Mouse (Mus musculus) embryonic facial prominence, embryonic 14.5 days (tissue): ENCODE measurements at regions not wholly inside any gene's neighbourhood (a gene's known extent, or its start where the extent isn't known, plus 50 kb on each side); places are given as distances from the start of the nearest gene placed in this dataset.

ENCODE experiments used
- ATAC-seq: fragments of 200-750 bp; cut with Nextera tagmentation; 2 replicates; pipeline ENCODE4 v1.8.0; 2017; ENCODE audit warnings: low read depth, moderate number of reproducible peaks, moderate TSS enrichment
- DNase-seq: peaks from one replicate; pipeline ENCODE4 v3.0.0-alpha.2; 2015; ENCODE audit warnings: low spot score
- H3K27ac ChIP-seq: fragments of 300-500 bp; sonication (generic); replicated peaks from 2 replicates; pipeline ENCODE4 v1.5.1; 2014; ENCODE audit warnings: low read depth, mild to moderate bottlenecking, low read length, moderate library complexity
- H3K27me3 ChIP-seq: fragments of 300-500 bp; sonication (generic); replicated peaks from 2 replicates; pipeline ENCODE4 v1.6.1; 2014; ENCODE audit warnings: low read length; ENCODE audit not compliant: control insufficient read depth, insufficient read depth
- H3K36me3 ChIP-seq: fragments of 300-500 bp; sonication (generic); 2 replicates; pipeline ENCODE4 v1.6.1; 2014; ENCODE audit warnings: low read length, mixed read lengths; ENCODE audit not compliant: control insufficient read depth, insufficient read depth
- H3K4me1 ChIP-seq: fragments of 300-500 bp; sonication (generic); 2 replicates; pipeline ENCODE4 v1.6.1; 2014; ENCODE audit warnings: antibody characterized with exemption, low read length; ENCODE audit not compliant: control insufficient read depth, insufficient read depth
- H3K4me2 ChIP-seq: fragments of 300-500 bp; sonication (generic); 2 replicates; pipeline ENCODE4 v1.6.1; 2014; ENCODE audit warnings: low read depth, mild to moderate bottlenecking, low read length, moderate library complexity, mixed read lengths
- H3K4me3 ChIP-seq: fragments of 300-500 bp; sonication (generic); 2 replicates; pipeline ENCODE4 v1.5.1; 2014; ENCODE audit warnings: low read depth, mild to moderate bottlenecking, low read length
- H3K9ac ChIP-seq: fragments of 300-500 bp; sonication (generic); 2 replicates; pipeline ENCODE4 v1.6.1; 2014; ENCODE audit warnings: low read depth, mild to moderate bottlenecking, low read length, moderate library complexity, mixed read lengths
- H3K9me3 ChIP-seq: fragments of 300-500 bp; sonication (generic); 2 replicates; pipeline ENCODE4 v1.6.1; 2016; ENCODE audit warnings: low read length; ENCODE audit not compliant: control insufficient read depth
- WGBS: fragments of 180-500 bp; shearing (Covaris S2); extraction: QIAGEN DNeasy Blood & Tissue Kit; methylation state at CpG from one replicate; pipeline ENCODE4 v1.1.7; 2014; 5-methylcytosine and 5-hydroxymethylcytosine counted together

- Histone ChIP-seq H3K4me3 (no peak overlapping the region), H3K9ac (no peak overlapping the region), H3K9me3 (no peaks in the 10 kb centered on the region), H3K36me3 (no peaks in the 10 kb centered on the region), H3K4me1 (no peaks in the 10 kb centered on the region; the same call in 1 of the 2 replicates), H3K27me3 (no peaks in the 10 kb centered on the region), H3K4me2 (no peak overlapping the region), H3K27ac (no peak overlapping the region)
- ATAC-seq (no peak), DNase-seq (no peak)
- 65% methylated on average over 5 of the region's 5 CpGs for WGBS
Observed at GRCm38 (mm10) chr3:37964083-37964482, 239.8 kb upstream of the Gm5148 start.

GRCm38 (mm10) chr3:37962811-37963210 lies 238.5 kb upstream of the Gm5148 start:
- DNase-seq (peak; percentile 59), ATAC-seq (peak; percentile 31; the same call in 1 of the 2 replicates)

DNA sequence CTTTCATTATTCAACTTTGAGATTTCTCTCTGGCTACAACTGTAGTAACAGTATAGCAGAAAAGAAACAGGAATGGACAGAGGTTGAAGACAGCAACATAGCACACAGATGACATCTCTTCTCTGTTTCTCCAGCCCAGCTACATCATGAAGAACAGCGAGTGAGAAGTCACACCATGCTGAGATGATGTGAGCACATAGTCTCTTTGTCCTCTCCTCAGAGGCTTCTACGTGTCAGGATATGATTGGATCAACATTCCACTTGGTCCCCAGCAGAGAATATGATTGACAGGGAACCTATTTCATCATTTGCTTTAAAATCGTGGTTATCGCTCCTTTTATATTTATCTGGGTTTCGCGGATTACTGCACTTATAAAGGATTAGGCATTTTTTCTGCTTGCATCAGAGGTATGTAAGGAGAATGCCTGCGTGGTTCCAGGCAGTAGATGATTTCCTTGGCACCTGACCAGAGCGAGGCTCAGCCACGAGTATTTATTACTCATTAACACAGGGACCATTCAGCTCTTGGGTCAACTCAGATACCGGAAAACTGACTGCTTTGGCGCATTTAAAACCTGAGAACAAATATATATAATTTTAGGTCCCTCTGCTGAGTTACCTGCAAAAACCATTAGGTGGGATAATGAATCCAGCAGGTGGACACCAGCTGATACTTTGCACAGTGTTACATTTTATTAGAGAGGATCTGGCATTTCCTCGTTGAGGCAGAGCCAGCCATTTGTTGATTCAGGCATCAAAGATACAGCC lies 237.9 kb upstream of the Gm5148 start:
- ATAC-seq (peak; percentile 68), DNase-seq (peak; percentile 77)
- no peak overlapping the region for H3K4me3 ChIP-seq
- H3K4me1 ChIP-seq, result peaks cover 6% of the 10 kb centered on the region
- H3K27me3 ChIP-seq, result no peaks in the 10 kb centered on the region
- no peaks in the 10 kb centered on the region for H3K36me3 ChIP-seq
- H3K9me3 ChIP-seq, result no peaks in the 10 kb centered on the region
- H3K9ac ChIP-seq, result no peak overlapping the region
- 54% methylated on average over 12 of the region's 12 CpGs for WGBS
- H3K27ac ChIP-seq, result no peak overlapping the region; the same call in 1 of the 2 replicates
- no peak overlapping the region for H3K4me2 ChIP-seq

More at GRCm38 (mm10) chr3:37962811-37963210, 238.5 kb upstream of the Gm5148 start:
- WGBS, result 71% methylated on average over 8 of the region's 8 CpGs
- H3K9me3 ChIP-seq, result no peaks in the 10 kb centered on the region
- H3K9ac ChIP-seq, result no peak overlapping the region
- H3K4me1 ChIP-seq, result peaks cover 6% of the 10 kb centered on the region
- H3K36me3 ChIP-seq, result no peaks in the 10 kb centered on the region
- no peaks in the 10 kb centered on the region for H3K27me3 ChIP-seq
- no peak overlapping the region for H3K27ac ChIP-seq
- no peak overlapping the region for H3K4me3 ChIP-seq
- no peak overlapping the region for H3K4me2 ChIP-seq

GRCm38 (mm10) chr3:37958361-37958978 lies 234.2 kb upstream of the Gm5148 start:
- Histone ChIP-seq H3K4me2 (no peak overlapping the region), H3K4me1 (peaks cover 6% of the 10 kb centered on the region), H3K9me3 (0 out of 2 replicates have a peak, but pooled peaks cover 6% of the 10 kb centered on the region), H3K27me3 (no peaks in the 10 kb centered on the region), H3K4me3 (no peak overlapping the region), H3K27ac (no peak overlapping the region), H3K9ac (no peak overlapping the region), H3K36me3 (no peaks in the 10 kb centered on the region)
- 39% methylated on average over 6 of the region's 6 CpGs for WGBS
- DNase-seq (peak; percentile 60), ATAC-seq (no peak)

GRCm38 (mm10) chr3:37956543-37956942 lies 232.3 kb upstream of the Gm5148 start:
- Histone ChIP-seq H3K4me3 (no peak overlapping the region), H3K4me2 (no peak overlapping the region), H3K27me3 (no peaks in the 10 kb centered on the region), H3K27ac (no peak overlapping the region), H3K4me1 (peaks cover 6% of the 10 kb centered on the region; the same call in 1 of the 2 replicates), H3K9me3 (0 out of 2 replicates have a peak, but pooled peaks cover 6% of the 10 kb centered on the region), H3K36me3 (no peaks in the 10 kb centered on the region), H3K9ac (no peak overlapping the region)
- DNase-seq (no peak), ATAC-seq (no peak)
- WGBS, result 86% methylated on average over 6 of the region's 6 CpGs

DNA sequence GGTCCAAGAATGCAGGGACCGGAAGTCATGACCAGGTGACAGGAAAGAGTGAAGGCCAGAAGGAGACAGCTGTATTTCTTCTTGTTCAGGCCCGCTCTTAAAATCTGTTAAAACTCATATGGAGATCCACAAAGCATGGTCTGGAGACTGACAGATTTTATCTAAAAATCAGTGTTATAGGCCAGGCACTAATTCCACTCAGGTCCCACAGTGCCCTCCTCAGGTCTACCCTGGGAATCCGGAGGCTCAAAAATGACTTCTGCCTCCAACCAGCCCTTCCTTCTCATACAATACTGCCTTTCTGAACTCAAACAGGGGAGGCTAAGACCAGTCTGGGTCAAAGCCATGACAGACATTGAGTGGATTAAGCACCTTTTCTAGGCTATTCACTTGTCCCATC lies 228.6 kb upstream of the Gm5148 start:
- no peaks in the 10 kb centered on the region for H3K36me3 ChIP-seq
- peaks cover 16% of the 10 kb centered on the region; the same call in 1 of the 2 replicates for H3K9me3 ChIP-seq
- H3K4me1 ChIP-seq, result no peaks in the 10 kb centered on the region
- WGBS, result 54% methylated on average over 3 of the region's 3 CpGs
- no peak overlapping the region for H3K27ac ChIP-seq
- no peak overlapping the region for H3K4me3 ChIP-seq
- H3K27me3 ChIP-seq, result no peaks in the 10 kb centered on the region
- no peak for ATAC-seq
- no peak for DNase-seq
- no peak overlapping the region for H3K4me2 ChIP-seq
- H3K9ac ChIP-seq, result no peak overlapping the region

- no peak overlapping the region for H3K4me3 ChIP-seq
- DNase-seq (no peak), ATAC-seq (no peak)
- no peak overlapping the region for H3K27ac ChIP-seq
- no peak overlapping the region for H3K4me2 ChIP-seq
- no peak overlapping the region for H3K9ac ChIP-seq
- no peaks in the 10 kb centered on the region for H3K36me3 ChIP-seq
- H3K9me3 ChIP-seq, result peaks cover 16% of the 10 kb centered on the region; the same call in 1 of the 2 replicates
- H3K4me1 ChIP-seq, result no peaks in the 10 kb centered on the region
- no peaks in the 10 kb centered on the region for H3K27me3 ChIP-seq
Observed at GRCm38 (mm10) chr3:37952251-37952650, 228.0 kb upstream of the Gm5148 start.

- no peaks in the 10 kb centered on the region for H3K36me3 ChIP-seq
- no peaks in the 10 kb centered on the region for H3K9me3 ChIP-seq
- no peak for DNase-seq
- no peak overlapping the region for H3K9ac ChIP-seq
- no peak overlapping the region for H3K4me2 ChIP-seq
- no peak overlapping the region for H3K4me3 ChIP-seq
- ATAC-seq, result no peak
- no peaks in the 10 kb centered on the region for H3K27me3 ChIP-seq
- peaks cover 3% of the 10 kb centered on the region for H3K4me1 ChIP-seq
- no peak overlapping the region for H3K27ac ChIP-seq
Observed at GRCm38 (mm10) chr3:37943661-37944060, 219.4 kb upstream of the Gm5148 start.
